Mouse (Mus musculus) liver, postnatal 0 days (tissue): ENCODE measurements at regions not wholly inside any gene's neighbourhood (a gene's known extent, or its start where the extent isn't known, plus 50 kb on each side); places are given as distances from the start of the nearest gene placed in this dataset.

ENCODE experiments used
- ATAC-seq: fragments of 200-750 bp; cut with Nextera tagmentation; 2 replicates; pipeline ENCODE4 v1.8.0; 2017; ENCODE audit warnings: mild to moderate bottlenecking, moderate library complexity
- DNase-seq: peaks from one replicate; pipeline ENCODE4 v3.0.0-alpha.2; 2016
- H3K27ac ChIP-seq: fragments of 300-500 bp; sonication (generic); 2 replicates; pipeline ENCODE4 v1.5.1; 2014; ENCODE audit warnings: antibody characterized with exemption, moderate library complexity, mild to moderate bottlenecking, low read depth
- H3K27me3 ChIP-seq: fragments of 300-500 bp; sonication (generic); 2 replicates; pipeline ENCODE4 v1.6.1; 2014; ENCODE audit warnings: low read length, control low read depth, mixed read lengths; ENCODE audit not compliant: insufficient read depth
- H3K36me3 ChIP-seq: fragments of 300-500 bp; sonication (generic); replicated peaks from 2 replicates; pipeline ENCODE4 v1.6.1; 2014; ENCODE audit warnings: mild to moderate bottlenecking, control low read depth, low read length, moderate library complexity, mixed read lengths; ENCODE audit not compliant: insufficient read depth
- H3K4me1 ChIP-seq: fragments of 300-500 bp; sonication (generic); 2 replicates; pipeline ENCODE4 v1.6.1; 2014; ENCODE audit warnings: antibody characterized with exemption, mild to moderate bottlenecking, control low read depth; ENCODE audit not compliant: insufficient read depth
- H3K4me2 ChIP-seq: fragments of 300-500 bp; sonication (generic); 2 replicates; pipeline ENCODE4 v1.6.1; 2014; ENCODE audit warnings: low read depth, mild to moderate bottlenecking, low read length, moderate library complexity, mixed read lengths
- H3K4me3 ChIP-seq: fragments of 300-500 bp; sonication (generic); 2 replicates; pipeline ENCODE4 v1.5.1; 2014; ENCODE audit warnings: low read depth, low read length
- H3K9ac ChIP-seq: fragments of 300-500 bp; sonication (generic); replicated peaks from 2 replicates; pipeline ENCODE4 v1.6.1; 2014; ENCODE audit warnings: mild to moderate bottlenecking, moderate library complexity
- H3K9me3 ChIP-seq: fragments of 300-500 bp; sonication (generic); 2 replicates; pipeline ENCODE4 v1.6.1; 2016; ENCODE audit warnings: mild to moderate bottlenecking, control low read depth, low read length, mixed read lengths
- CTCF ChIP-seq: sonication (generic); IDR thresholded peaks from 2 replicates; pipeline ENCODE4 v1.5.1; 2016; ENCODE audit warnings: antibody characterized with exemption, low read depth
- EP300 ChIP-seq: IDR thresholded peaks from 2 replicates; pipeline ENCODE4 v1.6.1; 2016; ENCODE audit warnings: antibody characterized with exemption, low read depth, mild to moderate bottlenecking
- WGBS: fragments of 180-500 bp; shearing (Covaris S2); extraction: QIAGEN DNeasy Blood & Tissue Kit; methylation state at CpG from one replicate; pipeline ENCODE4 v1.1.7; 2014; ENCODE audit not compliant: insufficient replicate concordance; 5-methylcytosine and 5-hydroxymethylcytosine counted together

DNA sequence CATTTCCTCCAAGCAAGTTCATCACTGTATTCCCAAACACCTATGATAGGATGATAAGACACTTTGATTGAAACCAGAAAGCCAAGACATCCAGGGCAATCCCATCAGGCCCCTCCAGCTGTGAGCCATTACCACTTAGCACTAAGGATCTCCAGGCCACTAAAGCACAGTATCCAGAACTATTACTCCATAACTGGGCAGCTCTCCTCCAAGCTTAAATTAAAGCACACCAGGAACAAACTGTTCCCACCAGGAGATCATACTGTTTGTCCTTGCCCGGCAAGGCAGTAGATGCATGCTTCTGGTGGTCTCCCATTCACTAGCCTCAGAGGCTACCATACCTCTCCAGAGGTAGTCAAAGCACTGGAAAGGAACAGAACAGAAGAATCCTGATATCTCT is 193.3 kb downstream of the Gm12728 start:
- Histone ChIP-seq H3K9me3 (no peaks in the 10 kb centered on the region), H3K27ac (no peak overlapping the region), H3K9ac (no peak overlapping the region), H3K27me3 (no peaks in the 10 kb centered on the region), H3K4me3 (no peak overlapping the region), H3K4me1 (no peaks in the 10 kb centered on the region), H3K36me3 (no peaks in the 10 kb centered on the region), H3K4me2 (no peak overlapping the region)
- ATAC-seq (no peak), DNase-seq (no peak)
- TF ChIP-seq CTCF, result no peak
- no peak for TF ChIP-seq EP300
- WGBS, result 81% methylated on average over 1 of the region's 1 CpGs

DNA sequence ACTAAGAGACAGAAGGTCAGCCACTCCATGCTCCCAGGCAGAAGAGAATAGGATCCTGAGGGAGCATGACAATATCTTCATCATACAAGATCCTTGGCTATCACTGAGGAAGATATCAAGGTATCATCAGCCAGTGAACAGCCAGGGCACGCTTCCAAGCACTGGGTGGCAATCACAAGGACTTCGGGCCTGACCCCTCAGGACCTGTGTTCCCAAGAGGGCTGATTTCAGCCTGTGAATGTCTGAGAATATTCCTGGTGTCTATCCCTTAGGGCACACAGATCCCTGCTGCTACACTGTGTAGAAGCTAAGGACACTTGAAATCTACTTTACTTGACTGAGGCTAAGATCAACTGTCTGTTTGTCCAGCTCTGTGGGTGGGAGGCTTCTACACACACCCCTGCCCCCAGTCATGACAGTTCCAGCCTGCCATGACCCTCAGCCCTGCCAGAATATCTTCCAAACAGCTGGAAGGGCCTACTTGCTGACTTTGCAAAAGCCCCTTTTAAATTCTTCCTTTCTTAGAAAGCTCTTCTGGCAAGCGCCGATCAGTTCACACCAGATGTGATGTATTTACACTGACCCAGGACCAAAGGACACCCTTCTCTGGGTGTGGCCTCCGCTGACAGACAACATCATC is 198.4 kb downstream of the Gm12728 start:
- Histone ChIP-seq H3K27ac (no peak overlapping the region), H3K9me3 (no peaks in the 10 kb centered on the region), H3K9ac (no peak overlapping the region), H3K4me3 (no peak overlapping the region), H3K4me2 (no peak overlapping the region), H3K36me3 (no peaks in the 10 kb centered on the region), H3K27me3 (no peaks in the 10 kb centered on the region), H3K4me1 (no peaks in the 10 kb centered on the region)
- TF ChIP-seq CTCF, result no peak
- TF ChIP-seq EP300, result no peak
- ATAC-seq (no peak), DNase-seq (no peak)
- WGBS, result 75% methylated on average over 5 of the region's 5 CpGs

DNA sequence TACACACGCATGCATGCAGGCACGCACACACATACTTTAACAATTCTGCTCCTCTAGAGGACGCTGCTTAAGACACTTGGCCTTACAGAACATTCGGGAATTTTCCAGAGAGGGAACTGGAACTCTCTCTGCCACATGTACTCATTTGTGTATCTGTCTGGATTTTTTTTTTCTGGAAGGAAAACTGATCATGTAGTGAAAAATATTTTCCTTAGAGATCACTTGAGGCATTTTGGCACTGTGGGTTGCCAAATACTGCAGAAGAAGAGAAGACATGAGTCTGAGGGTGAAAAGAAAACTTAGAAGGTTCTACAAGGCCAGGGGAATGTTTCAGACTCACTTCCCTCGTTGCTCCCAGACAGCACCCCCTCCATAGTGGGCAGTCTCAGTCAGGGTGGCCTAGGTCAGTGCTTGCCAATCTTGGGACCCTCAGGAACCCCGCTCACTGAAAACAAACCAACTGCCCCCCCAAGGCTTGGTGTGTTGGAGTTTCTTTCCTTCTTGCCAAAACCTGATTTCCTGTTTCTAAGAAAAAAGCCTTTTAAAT is 203.0 kb downstream of the Gm12728 start:
- Histone ChIP-seq H3K4me3 (no peak overlapping the region), H3K27me3 (no peaks in the 10 kb centered on the region), H3K27ac (no peak overlapping the region), H3K9ac (no peak overlapping the region), H3K4me1 (no peaks in the 10 kb centered on the region), H3K36me3 (no peaks in the 10 kb centered on the region), H3K9me3 (no peaks in the 10 kb centered on the region), H3K4me2 (no peak overlapping the region)
- TF ChIP-seq EP300 (no peak), CTCF (no peak)
- no peak for ATAC-seq
- 72% methylated on average over 6 of the region's 6 CpGs for WGBS
- no peak for DNase-seq

DNA sequence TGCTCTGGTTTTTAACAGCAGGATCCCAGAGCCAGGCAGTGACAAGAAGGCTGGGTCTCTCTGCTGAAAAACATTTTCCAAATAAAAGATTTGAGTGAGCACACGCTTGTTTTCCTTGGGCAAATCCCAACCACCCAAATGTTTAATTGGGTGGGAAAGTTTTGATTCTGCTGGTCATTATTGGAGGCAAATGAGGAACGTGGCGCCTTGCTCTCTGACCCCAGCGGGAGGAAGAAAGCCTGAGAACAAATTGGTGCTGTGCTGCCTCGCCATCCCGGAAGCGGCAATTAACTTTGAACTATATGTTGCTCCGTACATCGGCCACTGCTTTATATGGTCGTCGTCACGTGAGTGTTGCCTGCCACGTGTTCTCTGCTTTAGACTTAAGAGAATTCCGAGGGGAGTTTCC is 204.7 kb downstream of the Gm12728 start:
- TF ChIP-seq EP300 (no peak), CTCF (no peak)
- Histone ChIP-seq H3K4me1 (no peaks in the 10 kb centered on the region), H3K27me3 (no peaks in the 10 kb centered on the region), H3K9me3 (no peaks in the 10 kb centered on the region), H3K27ac (no peak overlapping the region), H3K4me3 (no peak overlapping the region), H3K4me2 (no peak overlapping the region), H3K36me3 (no peaks in the 10 kb centered on the region), H3K9ac (no peak overlapping the region)
- DNase-seq (no peak), ATAC-seq (no peak)
- 77% methylated on average over 14 of the region's 14 CpGs for WGBS

DNA sequence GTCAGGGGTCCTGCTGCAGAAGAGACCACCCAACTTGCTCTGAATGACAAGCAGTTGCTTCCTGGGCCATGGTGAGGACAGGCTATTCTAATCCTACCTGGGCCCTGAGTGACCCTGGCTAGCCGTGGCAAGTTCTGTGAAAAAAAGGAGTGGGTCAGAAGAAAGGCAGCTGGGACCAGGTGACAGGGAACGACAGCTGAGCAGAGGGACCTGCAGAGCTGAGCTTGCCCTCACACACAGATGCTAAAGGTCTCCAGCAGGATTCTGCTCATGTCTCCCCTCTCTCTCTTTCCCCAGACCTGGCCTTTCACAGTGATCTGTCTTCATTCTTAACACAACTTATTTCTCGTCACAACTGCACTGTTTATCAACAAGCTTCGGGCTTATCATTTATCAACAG is 206.4 kb downstream of the Gm12728 start:
- no peaks in the 10 kb centered on the region for H3K36me3 ChIP-seq
- WGBS, result 56% methylated on average over 4 of the region's 4 CpGs
- H3K27ac ChIP-seq, result no peak overlapping the region
- no peak overlapping the region for H3K4me3 ChIP-seq
- H3K9ac ChIP-seq, result no peak overlapping the region
- no peak overlapping the region for H3K4me2 ChIP-seq
- H3K4me1 ChIP-seq, result no peaks in the 10 kb centered on the region
- H3K9me3 ChIP-seq, result no peaks in the 10 kb centered on the region
- ATAC-seq (no peak), DNase-seq (no peak)
- TF ChIP-seq CTCF (no peak), EP300 (no peak)
- H3K27me3 ChIP-seq, result no peaks in the 10 kb centered on the region

DNA sequence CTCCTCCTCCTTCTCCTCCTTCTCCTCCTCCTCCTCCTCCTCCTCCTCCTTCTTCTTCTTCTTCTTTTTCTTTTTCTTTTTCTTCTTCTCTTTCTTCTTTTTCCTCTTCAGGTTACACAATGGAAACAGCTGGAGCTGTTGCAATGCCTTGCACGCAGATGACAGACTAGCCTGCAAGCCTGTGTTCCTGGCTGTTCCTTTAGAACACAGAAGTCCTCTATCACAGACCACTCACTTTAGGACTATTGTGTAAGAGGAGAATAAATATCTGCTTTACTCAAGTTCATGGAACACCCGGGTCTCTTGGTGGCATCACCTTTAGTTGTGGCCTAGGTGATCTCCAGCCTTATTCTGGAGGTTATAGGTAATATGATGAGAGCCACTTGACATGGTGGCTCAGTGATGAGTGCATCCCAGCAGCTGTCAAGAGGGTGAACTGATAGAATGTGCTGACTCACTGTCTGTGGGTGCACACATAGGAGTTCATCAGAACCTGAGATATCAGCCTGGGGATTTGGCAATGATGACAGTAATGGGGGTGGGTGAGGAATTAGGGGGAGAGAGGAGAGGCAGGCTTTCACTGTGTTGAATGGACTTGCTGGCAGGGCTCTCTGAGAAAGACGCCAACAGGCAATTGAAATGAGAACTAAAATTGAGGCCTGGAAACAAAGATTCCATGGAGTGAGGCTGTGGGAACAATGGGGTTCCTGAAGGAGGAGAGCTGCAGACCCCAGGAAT is 207.4 kb downstream of the Gm12728 start:
- Histone ChIP-seq H3K4me1 (no peaks in the 10 kb centered on the region), H3K27ac (no peak overlapping the region), H3K36me3 (no peaks in the 10 kb centered on the region), H3K9me3 (no peaks in the 10 kb centered on the region), H3K27me3 (no peaks in the 10 kb centered on the region), H3K9ac (no peak overlapping the region), H3K4me2 (no peak overlapping the region), H3K4me3 (no peak overlapping the region)
- WGBS, result 60% methylated on average over 3 of the region's 3 CpGs
- ATAC-seq (no peak), DNase-seq (no peak)
- TF ChIP-seq CTCF (no peak), EP300 (no peak)
